ENCODE assay signal across 15 mouse cellular contexts in the genomic region with DNA sequence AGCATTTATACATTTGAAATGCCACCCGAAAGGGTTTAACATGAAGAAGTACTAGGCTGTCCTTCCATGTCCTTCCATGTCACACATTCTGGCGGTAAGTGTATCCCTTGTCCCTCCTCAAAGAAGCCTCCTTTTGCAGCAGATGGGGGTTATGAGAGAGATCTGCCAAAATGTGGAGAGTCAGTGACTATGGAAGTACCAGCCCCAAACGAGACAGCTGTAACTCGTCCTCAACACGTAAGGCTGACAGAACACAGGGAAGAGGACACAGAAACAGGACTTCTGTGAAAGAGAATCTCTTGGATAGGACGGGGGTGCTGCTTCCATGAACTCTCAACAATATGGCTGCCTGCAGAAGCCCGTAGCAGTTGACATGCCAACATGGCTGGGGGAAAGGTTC.
"Had no signal": no experiment of that assay in that cellular context is flagged by ENCODE, and none has a peak within 500 bp of the region (broad histone marks: within the 10 kb centered on the region; RNA-seq: fewer than 3 reads in every experiment).

No protein-coding gene starts in this region.

- H3K4me2 ChIP-seq: limb, embryonic 13.5 days; neural tube, embryonic 15.5 days had no signal

- H3K27ac ChIP-seq: limb, embryonic 13.5 days; liver, embryonic 14.5 days; macrophage; neural tube, embryonic 15.5 days had no signal

- H3K36me3 ChIP-seq: limb, embryonic 13.5 days; neural tube, embryonic 15.5 days had no signal

- H3K4me3 ChIP-seq: limb, embryonic 13.5 days; megakaryocyte, embryonic 14.5 days; myocyte; neural tube, embryonic 15.5 days had no signal

- H3K9me3 ChIP-seq: limb, embryonic 13.5 days; neural tube, embryonic 15.5 days had no signal

- H3K9ac ChIP-seq: limb, embryonic 13.5 days; liver, embryonic 14.5 days; neural tube, embryonic 15.5 days had no signal

- DNase-seq: kidney, adult 11 months; kidney, postnatal 10 days; left cerebral cortex, postnatal 4 days; midbrain, embryonic 14.5 days; right cerebral cortex, adult 18-20 months; right cerebral cortex, postnatal 25 days; spleen, adult 18-20 months; thymus, adult 18-20 months; thymus, postnatal 14 days had no signal

- H3K27me3 ChIP-seq: limb, embryonic 13.5 days; neural tube, embryonic 15.5 days had no signal

- H3K4me1 ChIP-seq: megakaryocyte, embryonic 14.5 days had no signal
